ENCODE assay signal across 24 mouse cellular contexts in the genomic region with DNA sequence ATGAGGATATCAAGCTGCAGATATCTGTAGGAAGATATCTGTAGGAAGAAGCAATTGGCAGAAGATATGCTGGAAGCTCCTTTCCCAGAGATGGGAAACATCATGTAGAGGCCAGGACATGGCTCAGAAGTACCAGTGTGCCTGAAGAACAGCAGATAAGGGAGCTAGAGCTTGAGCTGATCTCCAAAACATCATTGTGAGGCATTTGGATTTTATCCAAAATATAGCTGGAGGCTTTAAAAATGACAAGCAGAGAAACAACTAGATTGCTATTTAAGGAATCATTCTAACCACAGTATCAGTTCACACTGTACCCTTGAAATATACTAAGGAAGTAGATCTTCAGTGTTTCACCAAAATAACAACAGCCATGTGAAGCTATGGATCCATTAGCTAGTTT.
"Had no signal": no experiment of that assay in that cellular context is flagged by ENCODE, and none has a peak within 500 bp of the region (broad histone marks: within the 10 kb centered on the region; RNA-seq: fewer than 3 reads in every experiment).

No protein-coding gene starts in this region.

- H3K4me1 ChIP-seq: heart, embryonic 13.5 days; heart, embryonic 15.5 days; hindbrain, embryonic 10.5 days; hindbrain, embryonic 12.5 days; intestine, embryonic 15.5 days had no signal

- H3K27me3 ChIP-seq: heart, embryonic 13.5 days; heart, embryonic 15.5 days; hindbrain, embryonic 12.5 days; intestine, embryonic 15.5 days; limb, embryonic 12.5 days had no signal

- H3K9ac ChIP-seq: heart, embryonic 13.5 days; heart, embryonic 15.5 days; hindbrain, embryonic 12.5 days; hindbrain, embryonic 14.5 days; intestine, embryonic 15.5 days; limb, embryonic 12.5 days had no signal

- H3K9me3 ChIP-seq: heart, embryonic 13.5 days; heart, embryonic 15.5 days; hindbrain, embryonic 10.5 days; hindbrain, embryonic 12.5 days; intestine, embryonic 15.5 days; limb, embryonic 10.5 days; limb, embryonic 12.5 days had no signal

- H3K4me3 ChIP-seq: heart, adult 2 months; heart, embryonic 13.5 days; heart, embryonic 15.5 days; hindbrain, embryonic 10.5 days; hindbrain, embryonic 12.5 days; intestine, embryonic 15.5 days; layer of hippocampus, adult 2 months; left cerebral cortex, adult 2 months; limb, embryonic 10.5 days; limb, embryonic 12.5 days had no signal

- ATAC-seq: hindbrain, embryonic 16.5 days; inflammation-experienced regulatory T-cells, adult 6 months; intestine, embryonic 15.5 days; intestine, postnatal 0 days had no signal

- H3K36me3 ChIP-seq: heart, embryonic 13.5 days; heart, embryonic 15.5 days; hindbrain, embryonic 10.5 days; hindbrain, embryonic 12.5 days; intestine, embryonic 15.5 days; limb, embryonic 10.5 days; limb, embryonic 12.5 days had no signal

- DNase-seq: gastrocnemius, postnatal 14 days; gastrocnemius, postnatal 36 days; heart, adult 2 months; heart, postnatal 14 days; heart, postnatal 4 days; kidney, adult 18-20 months; kidney, adult 8-10 months; kidney, postnatal 10 days; kidney, postnatal 25 days; kidney, postnatal 4 days; liver had no signal

- H3K27ac ChIP-seq: heart, adult 2 months; heart, embryonic 13.5 days; heart, embryonic 15.5 days; hindbrain, embryonic 10.5 days; hindbrain, embryonic 12.5 days; hindbrain, embryonic 14.5 days; intestine, embryonic 15.5 days; layer of hippocampus, adult 2 months; left cerebral cortex, adult 2 months; limb, embryonic 10.5 days; limb, embryonic 12.5 days had no signal
